Mouse (Mus musculus) lung, adult 2 months (tissue): ENCODE results near the gene Rasgrp4.

Experiments
- CTCF ChIP-seq: fragments of 200-500 bp; IDR thresholded peaks from 2 replicates; pipeline ENCODE4 v1.5.1; 2011; ENCODE audit warnings: mild to moderate bottlenecking, low read length, control low read depth; ENCODE audit not compliant: insufficient read depth
- POLR2A ChIP-seq: fragments of 200-500 bp; IDR thresholded peaks from 2 replicates; pipeline ENCODE4 v1.6.1; 2011; ENCODE audit warnings: low read depth, mild to moderate bottlenecking, control low read depth, low read length, borderline replicate concordance; ENCODE audit errors: extremely low read depth

DNA sequence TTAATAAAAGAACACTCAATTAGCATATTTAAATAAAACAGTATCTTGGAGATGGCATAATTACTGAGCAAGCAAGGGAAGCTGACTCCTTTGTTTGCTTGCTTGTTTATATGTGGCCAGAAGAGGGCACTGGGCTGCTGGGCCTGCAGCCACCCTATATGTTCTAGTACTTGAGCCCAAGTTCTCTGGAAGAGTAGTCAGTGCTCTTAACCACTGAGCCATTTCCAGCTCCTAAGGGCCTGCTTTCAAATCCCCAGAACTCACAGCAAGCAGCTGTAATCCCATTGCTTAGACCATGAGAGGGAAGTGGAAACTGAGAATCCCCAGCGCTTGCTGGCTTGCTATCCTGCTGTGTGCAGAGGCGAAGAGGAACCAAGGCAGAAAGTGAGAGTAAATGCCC is 5.9 kb upstream of the Rasgrp4 start:
- TF ChIP-seq POLR2A: no peak
- TF ChIP-seq CTCF: peak; percentile 47
